Mouse (Mus musculus) CH12.LX (cell line): ENCODE data around the gene Sdc4. TPM values are rescaled to one million over a fixed set of nuclear protein-coding genes. Genes with fewer than 3 reads are reported as not detected.

Source experiments
- DNase-seq: peaks from one replicate; pipeline ENCODE4 v3.0.0-alpha.2; 2013; ENCODE audit errors: extremely low read depth
- H3K27ac ChIP-seq: 2 replicates; pipeline ENCODE4 v1.5.1; 2012; ENCODE audit warnings: low read depth, mild to moderate bottlenecking, control low read depth, moderate library complexity; ENCODE audit not compliant: insufficient read depth
- H3K27me3 ChIP-seq: replicated peaks from 2 replicates; pipeline ENCODE3; 2012; ENCODE audit warnings: inconsistent platforms
- H3K36me3 ChIP-seq, 2 experiments: replicated peaks in 1 of 2; 2 replicates each; pipeline versions ENCODE3 to v1.6.1; 2012; ENCODE audit warnings: inconsistent platforms in 1 of 2, low read length in 1 of 2, mild to moderate bottlenecking in 1 of 2, mixed read lengths in 1 of 2, moderate library complexity in 1 of 2; ENCODE audit not compliant: control insufficient read depth in 1 of 2, insufficient read depth in 1 of 2
- H3K4me1 ChIP-seq, 2 experiments: 2 replicates each; pipeline ENCODE4 v1.6.1; 2012; ENCODE audit warnings: inconsistent platforms in 1 of 2, moderate library complexity in 1 of 2; ENCODE audit not compliant: insufficient read depth in 2 of 2, control insufficient read depth in 1 of 2
- H3K4me2 ChIP-seq: 2 replicates; pipeline ENCODE4 v1.6.1; 2012; ENCODE audit warnings: low read depth, mild to moderate bottlenecking, control low read depth; ENCODE audit not compliant: poor library complexity, insufficient read depth, severe bottlenecking
- H3K4me3 ChIP-seq, 3 experiments: fragments of 150-350 bp in 1 of 3; sonication (generic) in 1 of 3; replicated peaks in 1 of 3; 2 replicates each; pipeline versions ENCODE3 to v1.5.1; 2011 to 2012; ENCODE audit warnings: low read depth in 2 of 3, low read length in 2 of 3, mild to moderate bottlenecking in 2 of 3, moderate library complexity in 2 of 3, control low read depth in 1 of 3, improper control_type of control experiment in 1 of 3, inconsistent platforms in 1 of 3, mixed read lengths in 1 of 3; ENCODE audit not compliant: poor library complexity in 1 of 3
- H3K79me2 ChIP-seq: replicated peaks from 2 replicates; pipeline ENCODE4 v1.6.1; 2012; ENCODE audit warnings: mild to moderate bottlenecking, moderate library complexity; ENCODE audit not compliant: control insufficient read depth, poor library complexity, insufficient read depth, severe bottlenecking; ENCODE audit errors: extremely low read depth
- H3K9ac ChIP-seq: 2 replicates; pipeline ENCODE4 v1.6.1; 2012; ENCODE audit warnings: low read depth, mild to moderate bottlenecking, control low read depth, moderate library complexity; ENCODE audit not compliant: insufficient read depth
- H3K9me3 ChIP-seq: replicated peaks from 2 replicates; pipeline ENCODE3; 2012; ENCODE audit warnings: low read length, inconsistent platforms, mixed read lengths
- CHD1 ChIP-seq: IDR thresholded peaks from 2 replicates; pipeline ENCODE4 v1.6.1; 2012; ENCODE audit warnings: low read depth, low read length, improper control_type of control experiment, inconsistent platforms
- CHD2 ChIP-seq: IDR thresholded peaks from 2 replicates; pipeline ENCODE4 v1.6.1; 2011; ENCODE audit warnings: low read length, improper control_type of control experiment
- CTCF ChIP-seq, 2 experiments: IDR thresholded peaks in 1 of 2; conservative IDR thresholded peaks in 1 of 2; 2 replicates each; pipeline ENCODE4 v1.5.1; 2011 to 2012; ENCODE audit warnings: low read depth in 2 of 2, low read length in 2 of 2, improper control_type of control experiment in 1 of 2, inconsistent platforms in 1 of 2, mild to moderate bottlenecking in 1 of 2, moderate library complexity in 1 of 2
- ETS1 ChIP-seq: conservative IDR thresholded peaks from 2 replicates; pipeline ENCODE4 v1.6.1; 2012; ENCODE audit warnings: low read depth, mild to moderate bottlenecking, inconsistent platforms, low read length, improper control_type of control experiment, moderate library complexity
- GABPA ChIP-seq: IDR thresholded peaks from 2 replicates; pipeline ENCODE4 v1.6.1; 2012; ENCODE audit warnings: low read depth, low read length, improper control_type of control experiment, inconsistent platforms; ENCODE audit not compliant: insufficient replicate concordance
- JUND ChIP-seq: conservative IDR thresholded peaks from 2 replicates; pipeline ENCODE4 v1.6.1; 2011; ENCODE audit warnings: low read depth, low read length, improper control_type of control experiment
- KAT2A ChIP-seq: IDR thresholded peaks from 2 replicates; pipeline ENCODE4 v1.6.1; 2012; ENCODE audit warnings: low read length, improper control_type of control experiment, inconsistent platforms; ENCODE audit not compliant: insufficient replicate concordance
- MAX ChIP-seq: IDR thresholded peaks from 2 replicates; pipeline ENCODE4 v1.6.1; 2011; ENCODE audit warnings: low read length, improper control_type of control experiment
- MEF2A ChIP-seq: IDR thresholded peaks from 2 replicates; pipeline ENCODE4 v1.6.1; 2014; ENCODE audit warnings: low read depth, mild to moderate bottlenecking, inconsistent platforms, low read length, improper control_type of control experiment, borderline replicate concordance
- MYC ChIP-seq: IDR thresholded peaks from 2 replicates; pipeline ENCODE4 v1.6.1; 2011; ENCODE audit warnings: low read depth, mild to moderate bottlenecking, improper control_type of control experiment, low read length
- NELFE ChIP-seq: IDR thresholded peaks from 2 replicates; pipeline ENCODE4 v1.6.1; 2011; ENCODE audit warnings: low read depth, low read length, improper control_type of control experiment
- NRF1 ChIP-seq: IDR thresholded peaks from 2 replicates; pipeline ENCODE4 v1.6.1; 2014; ENCODE audit warnings: low read depth, mild to moderate bottlenecking, inconsistent platforms, low read length, improper control_type of control experiment, moderate library complexity
- PAX5 ChIP-seq: IDR thresholded peaks from 2 replicates; pipeline ENCODE4 v1.6.1; 2012; ENCODE audit warnings: low read length, inconsistent platforms, mixed read lengths
- POLR2A ChIP-seq: IDR thresholded peaks from 2 replicates; pipeline ENCODE4 v1.6.1; 2011; ENCODE audit warnings: low read depth, mild to moderate bottlenecking, improper control_type of control experiment, low read length
- POLR2AphosphoS2 ChIP-seq: IDR thresholded peaks from 2 replicates; pipeline ENCODE4 v1.6.1; 2011; ENCODE audit warnings: low read depth, low read length, improper control_type of control experiment
- RAD21 ChIP-seq: IDR thresholded peaks from 2 replicates; pipeline ENCODE4 v1.6.1; 2011; ENCODE audit warnings: low read depth, mild to moderate bottlenecking, low read length, improper control_type of control experiment, moderate library complexity
- SIN3A ChIP-seq: IDR thresholded peaks from 2 replicates; pipeline ENCODE4 v1.6.1; 2012; ENCODE audit warnings: low read length, improper control_type of control experiment, inconsistent platforms
- SMC3 ChIP-seq: IDR thresholded peaks from 2 replicates; pipeline ENCODE4 v1.6.1; 2011; ENCODE audit warnings: low read depth, low read length, improper control_type of control experiment
- UBTF ChIP-seq: IDR thresholded peaks from 2 replicates; pipeline ENCODE4 v1.6.1; 2012; ENCODE audit warnings: low read depth, mild to moderate bottlenecking, inconsistent platforms, low read length, improper control_type of control experiment, moderate library complexity
- USF1 ChIP-seq: IDR thresholded peaks from 2 replicates; pipeline ENCODE4 v1.6.1; 2014; ENCODE audit warnings: low read depth, mild to moderate bottlenecking, inconsistent platforms, low read length, improper control_type of control experiment
- USF2 ChIP-seq: conservative IDR thresholded peaks from 2 replicates; pipeline ENCODE4 v1.6.1; 2011; ENCODE audit warnings: low read depth, low read length, improper control_type of control experiment
- ZC3H11A ChIP-seq: IDR thresholded peaks from 2 replicates; pipeline ENCODE4 v1.6.1; 2012; ENCODE audit warnings: low read depth, mild to moderate bottlenecking, inconsistent platforms, low read length, improper control_type of control experiment
- ZKSCAN1 ChIP-seq: IDR thresholded peaks from 2 replicates; pipeline ENCODE4 v1.6.1; 2012; ENCODE audit warnings: low read depth, inconsistent platforms, low read length, improper control_type of control experiment, borderline replicate concordance
- dilution Hi-C: fragments of 300-500 bp; cut with MboI; formaldehyde crosslinking; loops from 2 replicates; pipeline ENCODE4 v1.14.3; 2020; ENCODE audit warnings: low sequenced_read_pairs; ENCODE audit not compliant: extremely low pct_unique_long_range_greater_than_20kb, extremely low pct_ligation_motif_present
- in situ Hi-C: fragments of 300-500 bp; cut with MboI; formaldehyde crosslinking; loops from 3 replicates; pipeline ENCODE4 v1.14.3; 2019; ENCODE audit warnings: low sequenced_read_pairs, low pct_ligation_motif_present, low pct_unique_long_range_greater_than_20kb, mixed read lengths
- polyA plus RNA-seq: library from polyadenylated mRNA; unstranded; fragments of >175 nt; gene quantifications from 2 replicates; pipeline ENCODE4 v1.2.1, GENCODE M21; 2012; ENCODE audit warnings: low read depth; ENCODE audit not compliant: insufficient read length
- total RNA-seq, 2 experiments: library from RNA; depleted of rRNA; stranded (reverse); fragments of 300-350 nt in 1 of 2; fragments of >200 nt in 1 of 2; gene quantifications; 2 replicates each; pipeline ENCODE4 v1.2.3; 2012 to 2014

The Sdc4 gene
- total and polyA plus RNA-seq, 3 experiments: 46.6 to 69.9 (median 59.8) TPM

- TF ChIP-seq KAT2A: no peak
- TF ChIP-seq MYC: no peak
- no peak for TF ChIP-seq GABPA
- TF ChIP-seq POLR2A: no peak
- TF ChIP-seq MEF2A: no peak
- TF ChIP-seq RAD21: no peak
- TF ChIP-seq ZC3H11A: no peak
- no peak for TF ChIP-seq JUND
- TF ChIP-seq ETS1: no peak
- TF ChIP-seq UBTF: no peak
- no peak for TF ChIP-seq USF2
- TF ChIP-seq USF1: no peak
- TF ChIP-seq ZKSCAN1: no peak
- TF ChIP-seq CHD2: no peak
- no peak for TF ChIP-seq CTCF (conservative IDR thresholded peaks at IDR 0.05 in 1 of 2, IDR thresholded peaks at IDR 0.05 in 1 of 2; ENCODE audit: low read depth in 2 of 2, low read length in 2 of 2)
- TF ChIP-seq NRF1: no peak
- no peak for TF ChIP-seq SMC3
- no peak for TF ChIP-seq PAX5
- no peak for TF ChIP-seq CHD1
- no peak for TF ChIP-seq SIN3A
- no peak overlapping the region for H3K27ac ChIP-seq
- no peak for DNase-seq
- H3K9me3 ChIP-seq: peaks cover 12% of the 10 kb centered on the region
- dilution Hi-C loops: no loop called here
- H3K79me2 ChIP-seq: no peaks in the 10 kb centered on the region
- no peak overlapping the region for H3K4me3 ChIP-seq
- in situ Hi-C loops: no loop called here
- H3K4me1 ChIP-seq: peaks cover 9 to 15% of the 10 kb centered on the region in 2 experiments; a peak in 3 of 4 replicates
- no peak overlapping the region for H3K9ac ChIP-seq
- H3K4me2 ChIP-seq: no peak overlapping the region
- no peaks in the 10 kb centered on the region for H3K36me3 ChIP-seq
- peaks cover 59% of the 10 kb centered on the region for H3K27me3 ChIP-seq
These were observed 4.5 kb upstream of the Sdc4 start for GRCm38 (mm10) chr2:164448140-164448539.

- DNase-seq: no peak
- Histone ChIP-seq H3K9me3 (peaks cover 12% of the 10 kb centered on the region), H3K27ac (no peak overlapping the region), H3K4me3 (no peak overlapping the region), H3K9ac (no peak overlapping the region), H3K4me2 (no peak overlapping the region), H3K27me3 (peaks cover 41% of the 10 kb centered on the region), H3K4me1 (peaks cover 9 to 25% of the 10 kb centered on the region in 2 experiments; a peak in 3 of 4 replicates), H3K36me3 (no peaks in the 10 kb centered on the region), H3K79me2 (peaks cover 8% of the 10 kb centered on the region)
- in situ Hi-C loops (no loop called here), dilution Hi-C loops (no loop called here)
- TF ChIP-seq POLR2AphosphoS2 (no peak), NELFE (no peak), MAX (no peak)
These were observed 2.4 kb upstream of the Sdc4 start for GRCm38 (mm10) chr2:164446086-164446469.
